Mouse (Mus musculus) intestine, embryonic 16.5 days (tissue): Measurements from ENCODE around the gene Nemf. TPM values are rescaled to one million over a fixed set of nuclear protein-coding genes. Genes with fewer than 3 reads are reported as not detected.
"Not testable (repeated sequence)": the region's sequence is repeated elsewhere in the genome, so short reads cannot be mapped to it uniquely, and the experiment has no call there.

Experiments
- ATAC-seq: fragments of 200-750 bp; cut with Nextera tagmentation; 2 replicates; pipeline ENCODE4 v1.8.0; 2017; ENCODE audit warnings: moderate TSS enrichment, moderate library complexity
- H3K27ac ChIP-seq: fragments of 300-500 bp; sonication (generic); 2 replicates; pipeline ENCODE4 v1.5.1; 2014; ENCODE audit warnings: mild to moderate bottlenecking, low read length
- H3K27me3 ChIP-seq: fragments of 300-500 bp; sonication (generic); replicated peaks from 2 replicates; pipeline ENCODE4 v1.6.1; 2014; ENCODE audit warnings: low read length, control low read depth, mixed read lengths; ENCODE audit not compliant: control insufficient read depth, insufficient read depth
- H3K36me3 ChIP-seq: fragments of 300-500 bp; sonication (generic); 2 replicates; pipeline ENCODE4 v1.6.1; 2014; ENCODE audit warnings: low read length, control low read depth; ENCODE audit not compliant: control insufficient read depth, insufficient read depth
- H3K4me1 ChIP-seq: fragments of 300-500 bp; sonication (generic); 2 replicates; pipeline ENCODE4 v1.6.1; 2014; ENCODE audit warnings: low read length, control low read depth, mixed read lengths; ENCODE audit not compliant: control insufficient read depth, insufficient read depth
- H3K4me2 ChIP-seq: fragments of 300-500 bp; sonication (generic); 2 replicates; pipeline ENCODE4 v1.6.1; 2014; ENCODE audit warnings: low read depth, low read length, control low read depth
- H3K4me3 ChIP-seq: fragments of 300-500 bp; sonication (generic); 2 replicates; pipeline ENCODE4 v1.5.1; 2014; ENCODE audit warnings: mild to moderate bottlenecking, low read length
- H3K9ac ChIP-seq: fragments of 300-500 bp; sonication (generic); 2 replicates; pipeline ENCODE4 v1.6.1; 2014; ENCODE audit warnings: low read depth, low read length
- H3K9me3 ChIP-seq: fragments of 300-500 bp; sonication (generic); 2 replicates; pipeline ENCODE4 v1.6.1; 2016; ENCODE audit warnings: low read length, control low read depth; ENCODE audit not compliant: control insufficient read depth
- WGBS: fragments of 180-500 bp; shearing (Covaris S2); extraction: QIAGEN DNeasy Blood & Tissue Kit; methylation state at CpG from one replicate; pipeline ENCODE4 v1.1.7; 2014; 5-methylcytosine and 5-hydroxymethylcytosine counted together
- polyA plus RNA-seq: library from polyadenylated mRNA; unstranded; fragments of >200 nt; fragmentation: Nextera tagmentation; extraction: Ambion mirVana; gene quantifications from 2 replicates; pipeline ENCODE4 v1.2.1, GENCODE M21; 2015

The Nemf gene
- polyA plus RNA-seq, 1 experiment from 2014 or later = 66.2 TPM

- no peaks in the 10 kb centered on the region for H3K36me3 ChIP-seq
- no peaks in the 10 kb centered on the region for H3K27me3 ChIP-seq
- peak overlapping the region; percentile 69 for H3K4me2 ChIP-seq
- H3K27ac ChIP-seq = peak overlapping the region; percentile 80
- ATAC-seq = peak; percentile 60
- H3K4me3 ChIP-seq = peak overlapping the region; percentile 62
- H3K9ac ChIP-seq = peak overlapping the region; percentile 73
- 3% methylated on average over 31 of the region's 32 CpGs for WGBS
- no peaks in the 10 kb centered on the region for H3K9me3 ChIP-seq
- H3K4me1 ChIP-seq = peaks cover 10% of the 10 kb centered on the region
Observed at GRCm38 (mm10) chr12:69363899-69364762, 7.2 kb upstream of the Nemf start.

GRCm38 (mm10) chr12:69363110-69363509 is 6.1 kb upstream of the Nemf start:
- WGBS = 94% methylated on average over 7 of the region's 7 CpGs
- H3K36me3 ChIP-seq, H3K9ac ChIP-seq, H3K9me3 ChIP-seq, H3K4me2 ChIP-seq, H3K27me3 ChIP-seq, ATAC-seq, H3K27ac ChIP-seq, H3K4me3 ChIP-seq: not testable (repeated sequence)
- H3K4me1 ChIP-seq = peaks cover 10% of the 10 kb centered on the region

- Histone ChIP-seq H3K27ac (no peak overlapping the region), H3K9me3 (no peaks in the 10 kb centered on the region), H3K4me2 (peak overlapping the region; percentile 14; the same call in 1 of the 2 replicates), H3K9ac (no peak overlapping the region), H3K4me3 (no peak overlapping the region), H3K36me3 (no peaks in the 10 kb centered on the region), H3K27me3 (no peaks in the 10 kb centered on the region), H3K4me1 (peaks cover 10% of the 10 kb centered on the region)
- ATAC-seq = no peak
- WGBS = 49% methylated on average over 4 of the region's 4 CpGs
Observed at GRCm38 (mm10) chr12:69362388-69362787, 5.4 kb upstream of the Nemf start.

GRCm38 (mm10) chr12:69361919-69362318 is 5.0 kb upstream of the Nemf start:
- Histone ChIP-seq H3K9me3 (no peaks in the 10 kb centered on the region), H3K4me1 (peaks cover 10% of the 10 kb centered on the region), H3K4me3 (peak overlapping the region; percentile 48), H3K27ac (peak overlapping the region; percentile 92), H3K4me2 (peak overlapping the region; percentile 70), H3K9ac (peak overlapping the region; percentile 69), H3K27me3 (no peaks in the 10 kb centered on the region), H3K36me3 (no peaks in the 10 kb centered on the region)
- ATAC-seq = no peak
- WGBS = 5% methylated on average over 10 of the region's 10 CpGs

- ATAC-seq = peak; percentile 93
- under 1% methylated on average over 39 of the region's 50 CpGs for WGBS
Observed at GRCm38 (mm10) chr12:69360997-69361899, 4.3 kb upstream of the Nemf start.

GRCm38 (mm10) chr12:69360655-69360996 is 3.7 kb upstream of the Nemf start:
- no peak for ATAC-seq
- H3K4me3 ChIP-seq = no peak overlapping the region
- no peaks in the 10 kb centered on the region for H3K36me3 ChIP-seq
- no peak overlapping the region for H3K27ac ChIP-seq
- no peak overlapping the region for H3K4me2 ChIP-seq
- peaks cover 10% of the 10 kb centered on the region for H3K4me1 ChIP-seq
- H3K9ac ChIP-seq = no peak overlapping the region
- H3K27me3 ChIP-seq = no peaks in the 10 kb centered on the region
- no peaks in the 10 kb centered on the region for H3K9me3 ChIP-seq
- 14% methylated on average over 5 of the region's 5 CpGs for WGBS

More at GRCm38 (mm10) chr12:69360997-69361899, 4.3 kb upstream of the Nemf start:
- H3K9me3 ChIP-seq, H3K27me3 ChIP-seq, H3K36me3 ChIP-seq: not testable (repeated sequence)
- peak overlapping the region; percentile 69 for H3K9ac ChIP-seq
- H3K4me3 ChIP-seq = peak overlapping the region; percentile 48
- peak overlapping the region; percentile 70 for H3K4me2 ChIP-seq
- H3K27ac ChIP-seq = peak overlapping the region; percentile 92
- H3K4me1 ChIP-seq = peaks cover 10% of the 10 kb centered on the region

- no peaks in the 10 kb centered on the region for H3K9me3 ChIP-seq
- no peaks in the 10 kb centered on the region for H3K4me1 ChIP-seq
- no peak for ATAC-seq
- peak overlapping the region; percentile 64 for H3K4me2 ChIP-seq
- 0 out of 2 replicates have a peak, but pooled peaks cover 3% of the 10 kb centered on the region for H3K36me3 ChIP-seq
- no peaks in the 10 kb centered on the region for H3K27me3 ChIP-seq
- peak overlapping the region; percentile 94 for H3K4me3 ChIP-seq
- WGBS = 7% methylated on average over 13 of the region's 13 CpGs
- peak overlapping the region; percentile 94 for H3K9ac ChIP-seq
- no peak overlapping the region; the same call in 1 of the 2 replicates for H3K27ac ChIP-seq
Observed at GRCm38 (mm10) chr12:69357300-69357646, 308 bp upstream of the Nemf start.

GRCm38 (mm10) chr12:69351685-69352084 is 5.3 kb downstream of the Nemf start:
- Histone ChIP-seq H3K4me1 (no peaks in the 10 kb centered on the region), H3K9ac (no peak overlapping the region), H3K36me3 (0 out of 2 replicates have a peak, but pooled peaks cover 6% of the 10 kb centered on the region), H3K4me3 (no peak overlapping the region), H3K27me3 (no peaks in the 10 kb centered on the region), H3K27ac (no peak overlapping the region), H3K4me2 (no peak overlapping the region), H3K9me3 (no peaks in the 10 kb centered on the region)
- ATAC-seq = no peak
- WGBS = 76% methylated on average over 1 of the region's 1 CpGs

- Histone ChIP-seq H3K9ac (no peak overlapping the region), H3K4me2 (no peak overlapping the region), H3K9me3 (no peaks in the 10 kb centered on the region), H3K36me3 (0 out of 2 replicates have a peak, but pooled peaks cover 6% of the 10 kb centered on the region), H3K27me3 (no peaks in the 10 kb centered on the region), H3K27ac (no peak overlapping the region), H3K4me1 (no peaks in the 10 kb centered on the region), H3K4me3 (no peak overlapping the region)
- 83% methylated on average over 2 of the region's 2 CpGs for WGBS
- ATAC-seq = no peak
Observed at GRCm38 (mm10) chr12:69349928-69350327, 7.0 kb downstream of the Nemf start.
